Mouse (Mus musculus): ENCODE data around the gene Synpr. TPM values are rescaled to one million over a fixed set of nuclear protein-coding genes. Genes with fewer than 3 reads are reported as not detected.

Gene Synpr
- polyA plus RNA-seq, 1 experiment from 2014 or later, result 0.33 TPM

DNA sequence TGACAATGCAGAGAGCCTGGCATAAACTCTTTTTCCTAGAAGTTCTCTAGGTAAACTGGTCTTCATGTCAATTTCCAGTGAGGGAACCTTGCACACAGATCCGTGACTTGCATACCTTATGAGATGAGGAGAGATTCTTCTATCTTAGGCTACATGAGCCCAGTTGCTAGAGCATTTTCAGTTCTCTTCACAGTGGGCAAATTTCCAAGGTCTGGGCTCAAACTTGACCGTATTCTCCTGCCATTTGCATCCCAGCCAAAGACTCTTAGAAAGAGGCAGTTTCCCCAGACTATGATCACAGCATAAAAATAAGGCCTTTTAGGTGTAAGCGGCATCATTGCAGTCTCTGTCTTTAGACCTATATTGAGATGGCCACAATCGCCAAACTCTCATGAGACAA, 270.1 kb downstream of the Synpr start:
- no peak for ATAC-seq (ENCODE audit: extremely low read depth, insufficient number of reproducible peaks, low FRiP score, low TSS enrichment)
- 79% methylated on average over 4 of the region's 4 CpGs for WGBS
- H3K4me1 ChIP-seq, result no peaks in the 10 kb centered on the region
- H3K4me3 ChIP-seq, result no peak overlapping the region
- no peaks in the 10 kb centered on the region for H3K36me3 ChIP-seq
- no peak overlapping the region for H3K9ac ChIP-seq
- no peak overlapping the region for H3K4me2 ChIP-seq
- H3K9me3 ChIP-seq, result no peaks in the 10 kb centered on the region
- no peak overlapping the region for H3K27ac ChIP-seq (replicated peaks)
- no peaks in the 10 kb centered on the region for H3K27me3 ChIP-seq (replicated peaks)

DNA sequence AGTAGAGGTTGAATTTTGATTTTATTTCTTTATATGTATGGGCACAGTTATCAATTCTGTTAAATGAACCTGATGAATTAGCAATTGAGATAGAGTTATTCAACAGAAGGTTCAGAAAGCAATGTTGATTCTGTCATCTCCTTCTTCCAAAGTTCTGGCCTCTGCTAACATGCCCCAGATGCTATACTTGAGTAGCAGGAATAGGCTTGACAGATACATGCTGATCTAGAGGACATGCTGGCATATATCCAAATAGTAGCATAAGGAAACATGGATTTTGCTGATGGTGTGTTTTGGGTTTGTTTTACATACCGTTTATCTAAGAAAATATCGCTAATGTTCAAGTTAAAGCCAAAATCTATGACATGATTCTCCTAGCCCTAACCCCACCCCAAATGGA, 273.5 kb downstream of the Synpr start:
- Histone ChIP-seq H3K9ac (no peak overlapping the region), H3K4me1 (no peaks in the 10 kb centered on the region), H3K36me3 (no peaks in the 10 kb centered on the region), H3K4me3 (no peak overlapping the region), H3K27ac (replicated peaks) (no peak overlapping the region), H3K27me3 (replicated peaks) (no peaks in the 10 kb centered on the region), H3K9me3 (no peaks in the 10 kb centered on the region), H3K4me2 (no peak overlapping the region)
- 83% methylated on average over 2 of the region's 2 CpGs for WGBS
- ATAC-seq (ENCODE audit: extremely low read depth, insufficient number of reproducible peaks, low FRiP score, low TSS enrichment), result no peak

DNA sequence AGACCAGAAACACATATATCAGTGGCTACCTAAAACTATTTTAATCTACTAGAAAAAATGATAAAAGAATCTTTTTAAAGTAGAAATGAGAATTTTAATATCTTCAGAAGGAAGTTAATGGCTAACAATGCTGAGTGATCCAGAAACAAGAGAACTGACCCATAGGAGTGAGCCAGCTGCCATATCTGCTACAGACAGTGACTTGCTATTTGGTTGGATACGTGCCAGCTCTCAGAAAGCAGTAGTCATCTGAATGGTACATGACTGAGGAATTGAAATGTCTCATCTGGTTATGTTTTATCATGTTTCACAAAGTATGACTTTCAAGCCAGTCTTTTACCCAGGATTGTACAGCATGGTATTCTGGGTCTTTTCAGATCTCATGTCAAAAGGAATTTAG, 282.7 kb downstream of the Synpr start:
- ATAC-seq (ENCODE audit: extremely low read depth, insufficient number of reproducible peaks, low FRiP score, low TSS enrichment), result no peak
- 56% methylated on average over 1 of the region's 1 CpGs for WGBS
- no peak overlapping the region for H3K27ac ChIP-seq (replicated peaks)
- no peaks in the 10 kb centered on the region for H3K27me3 ChIP-seq (replicated peaks)
- no peaks in the 10 kb centered on the region for H3K9me3 ChIP-seq
- H3K4me2 ChIP-seq, result no peak overlapping the region
- no peak overlapping the region for H3K4me3 ChIP-seq
- H3K36me3 ChIP-seq, result no peaks in the 10 kb centered on the region
- H3K9ac ChIP-seq, result no peak overlapping the region
- H3K4me1 ChIP-seq, result no peaks in the 10 kb centered on the region

DNA sequence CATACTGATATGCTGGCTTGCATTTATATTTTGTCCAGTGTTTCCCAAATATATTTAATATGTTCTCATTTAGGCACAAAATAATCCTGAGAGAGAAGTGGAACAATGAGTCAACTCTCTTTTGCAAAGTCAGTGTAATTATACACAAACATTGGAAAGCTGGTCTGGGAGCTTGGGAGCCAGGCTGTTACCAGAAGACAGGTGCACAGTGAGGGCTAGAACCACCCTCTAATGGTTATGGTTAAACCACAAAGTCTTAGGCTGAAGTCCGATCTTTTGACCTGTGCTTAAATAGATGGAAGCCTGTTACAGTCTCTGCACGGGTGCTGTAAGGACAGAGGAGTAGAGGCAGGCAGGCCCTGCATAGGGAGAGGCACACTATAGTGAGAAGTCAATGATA, 283.4 kb downstream of the Synpr start:
- H3K9ac ChIP-seq, result no peak overlapping the region
- ATAC-seq (ENCODE audit: extremely low read depth, insufficient number of reproducible peaks, low FRiP score, low TSS enrichment), result no peak
- no peak overlapping the region for H3K4me3 ChIP-seq
- no peak overlapping the region for H3K4me2 ChIP-seq
- H3K9me3 ChIP-seq, result no peaks in the 10 kb centered on the region
- no peaks in the 10 kb centered on the region for H3K4me1 ChIP-seq
- H3K36me3 ChIP-seq, result no peaks in the 10 kb centered on the region
- H3K27me3 ChIP-seq (replicated peaks), result no peaks in the 10 kb centered on the region
- H3K27ac ChIP-seq (replicated peaks), result no peak overlapping the region
- WGBS, result 67% methylated on average over 2 of the region's 2 CpGs

DNA sequence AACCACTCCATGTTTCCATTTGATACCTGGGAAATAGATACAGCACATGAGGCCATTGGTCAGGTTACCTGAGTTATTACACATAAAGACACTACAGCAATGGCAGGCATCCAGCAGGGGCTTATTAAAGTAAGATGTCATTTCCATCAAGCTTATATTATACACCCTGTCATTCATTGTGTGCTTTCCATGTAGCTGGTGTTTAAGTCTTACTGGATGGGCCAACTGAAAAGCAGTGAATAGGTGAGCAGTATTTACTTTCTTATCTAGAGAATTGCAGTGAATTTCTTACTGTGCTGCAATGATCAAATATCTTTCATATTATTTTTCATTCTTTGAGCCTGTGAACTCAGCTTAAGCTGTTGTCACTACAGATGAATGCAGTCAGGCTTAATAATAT, 287.4 kb downstream of the Synpr start:
- no peak overlapping the region for H3K4me2 ChIP-seq
- ATAC-seq (ENCODE audit: extremely low read depth, insufficient number of reproducible peaks, low FRiP score, low TSS enrichment), result no peak
- no peak overlapping the region for H3K4me3 ChIP-seq
- H3K9ac ChIP-seq, result no peak overlapping the region
- no peaks in the 10 kb centered on the region for H3K4me1 ChIP-seq
- H3K36me3 ChIP-seq, result no peaks in the 10 kb centered on the region
- no peak overlapping the region for H3K27ac ChIP-seq (replicated peaks)
- no peaks in the 10 kb centered on the region for H3K27me3 ChIP-seq (replicated peaks)
- H3K9me3 ChIP-seq, result no peaks in the 10 kb centered on the region

DNA sequence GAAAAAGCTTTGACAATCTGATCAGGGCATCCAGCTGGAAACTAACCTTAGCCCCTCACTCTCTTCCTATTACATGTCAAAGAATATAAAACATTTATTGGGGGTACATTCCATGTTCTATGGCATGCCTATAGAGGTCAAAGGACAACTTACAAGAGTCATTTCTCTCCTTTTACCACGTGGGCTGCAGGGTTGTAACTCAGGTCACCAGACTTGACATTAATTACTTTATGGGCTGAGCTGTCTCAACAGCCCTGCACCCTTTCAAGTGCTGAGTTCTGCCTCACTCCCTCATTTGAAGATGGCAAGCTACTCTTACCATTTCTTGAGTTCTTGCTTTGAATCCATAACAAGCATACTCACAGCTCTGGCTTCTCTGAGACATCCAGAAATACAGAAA, 287.9 kb downstream of the Synpr start:
- Histone ChIP-seq H3K9ac (no peak overlapping the region), H3K9me3 (no peaks in the 10 kb centered on the region), H3K4me2 (no peak overlapping the region), H3K36me3 (no peaks in the 10 kb centered on the region), H3K27ac (replicated peaks) (no peak overlapping the region), H3K4me3 (no peak overlapping the region), H3K27me3 (replicated peaks) (no peaks in the 10 kb centered on the region), H3K4me1 (no peaks in the 10 kb centered on the region)
- 26% methylated on average over 1 of the region's 1 CpGs for WGBS
- ATAC-seq (ENCODE audit: extremely low read depth, insufficient number of reproducible peaks, low FRiP score, low TSS enrichment), result no peak

DNA sequence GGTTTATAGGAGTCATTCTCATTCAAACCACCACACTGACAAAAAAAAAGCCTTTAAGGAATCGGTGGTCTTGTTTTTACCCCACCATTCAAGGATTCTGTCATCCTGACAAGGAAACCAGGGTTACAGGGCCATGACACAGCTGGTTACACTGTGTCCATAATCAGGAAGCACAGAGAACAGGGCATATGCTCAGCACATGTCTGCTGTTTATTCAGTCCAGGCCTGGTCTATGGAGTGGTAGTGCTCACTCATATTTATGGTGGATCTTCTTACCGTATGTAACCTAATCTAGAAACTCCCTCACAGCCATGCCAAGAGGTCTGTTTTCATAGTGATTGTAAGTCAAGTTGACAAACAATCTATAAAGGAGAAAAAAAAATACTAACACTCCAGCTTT, 293.5 kb downstream of the Synpr start:
- no peak overlapping the region for H3K9ac ChIP-seq
- H3K4me3 ChIP-seq, result no peak overlapping the region
- no peaks in the 10 kb centered on the region for H3K36me3 ChIP-seq
- 63% methylated on average over 2 of the region's 2 CpGs for WGBS
- no peak overlapping the region for H3K4me2 ChIP-seq
- no peak overlapping the region for H3K27ac ChIP-seq (replicated peaks)
- no peaks in the 10 kb centered on the region for H3K27me3 ChIP-seq (replicated peaks)
- no peaks in the 10 kb centered on the region for H3K4me1 ChIP-seq
- no peak for ATAC-seq (ENCODE audit: extremely low read depth, insufficient number of reproducible peaks, low FRiP score, low TSS enrichment)
- H3K9me3 ChIP-seq, result no peaks in the 10 kb centered on the region

DNA sequence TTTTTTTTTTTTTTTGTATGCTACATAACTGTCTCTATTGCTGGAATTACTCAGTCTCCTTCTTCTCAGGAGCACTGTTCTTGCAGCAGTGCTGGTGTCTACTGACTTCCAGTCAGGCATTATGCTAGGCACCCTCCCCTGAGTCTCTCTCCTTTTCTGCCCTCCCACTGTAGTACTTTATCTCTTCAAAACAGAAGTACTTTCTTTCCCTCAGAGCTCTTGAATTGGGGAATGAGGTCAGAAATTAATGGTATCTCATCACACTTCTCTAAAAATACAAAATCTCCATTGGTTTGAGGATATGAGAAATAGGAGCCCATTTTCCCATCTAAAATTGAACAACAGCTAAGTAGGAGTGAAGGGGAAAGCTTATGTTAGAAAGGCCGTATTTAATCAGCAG, 294.2 kb downstream of the Synpr start:
- no peak for ATAC-seq (ENCODE audit: extremely low read depth, insufficient number of reproducible peaks, low FRiP score, low TSS enrichment)
- Histone ChIP-seq H3K27ac (replicated peaks) (no peak overlapping the region), H3K9ac (no peak overlapping the region), H3K36me3 (no peaks in the 10 kb centered on the region), H3K4me1 (no peaks in the 10 kb centered on the region), H3K4me3 (no peak overlapping the region), H3K27me3 (replicated peaks) (no peaks in the 10 kb centered on the region), H3K9me3 (no peaks in the 10 kb centered on the region), H3K4me2 (no peak overlapping the region)
- 72% methylated on average over 1 of the region's 1 CpGs for WGBS

DNA sequence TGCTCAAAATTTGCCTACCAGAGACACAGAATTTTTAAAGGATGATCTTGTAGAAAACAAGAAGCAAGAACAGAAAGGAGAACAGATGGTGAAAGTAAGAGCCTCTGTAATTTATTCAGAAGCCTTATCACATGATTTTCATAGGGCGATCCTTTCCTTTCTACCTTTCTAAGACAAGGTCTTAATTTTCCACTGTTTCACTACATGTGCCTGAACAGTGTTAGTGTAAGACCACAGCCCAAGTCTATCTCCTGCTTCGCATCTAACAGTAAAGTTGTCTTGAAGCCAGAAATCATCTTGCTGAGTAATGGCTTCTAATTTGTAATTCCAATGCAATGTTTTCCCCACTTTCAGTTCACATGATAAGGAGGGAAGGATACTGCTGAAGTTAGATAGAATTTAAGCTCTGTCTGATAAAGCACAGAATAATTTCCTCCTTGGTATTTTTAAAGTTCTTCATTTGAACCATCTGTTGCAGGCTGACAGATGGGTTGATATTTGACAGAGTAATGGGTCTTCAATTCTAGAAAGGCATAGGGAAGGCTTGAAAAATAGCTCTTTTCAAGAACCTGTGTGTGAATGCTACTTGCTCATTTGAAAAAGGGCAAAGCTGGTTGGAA, 308.9 kb downstream of the Synpr start:
- H3K27me3 ChIP-seq (replicated peaks), result no peaks in the 10 kb centered on the region
- no peaks in the 10 kb centered on the region for H3K4me1 ChIP-seq
- no peak overlapping the region for H3K4me2 ChIP-seq
- no peaks in the 10 kb centered on the region for H3K9me3 ChIP-seq
- no peak overlapping the region for H3K4me3 ChIP-seq
- no peak overlapping the region for H3K9ac ChIP-seq
- no peak for ATAC-seq (ENCODE audit: extremely low read depth, insufficient number of reproducible peaks, low FRiP score, low TSS enrichment)
- 73% methylated on average over 2 of the region's 2 CpGs for WGBS
- no peaks in the 10 kb centered on the region for H3K36me3 ChIP-seq
- no peak overlapping the region for H3K27ac ChIP-seq (replicated peaks)

DNA sequence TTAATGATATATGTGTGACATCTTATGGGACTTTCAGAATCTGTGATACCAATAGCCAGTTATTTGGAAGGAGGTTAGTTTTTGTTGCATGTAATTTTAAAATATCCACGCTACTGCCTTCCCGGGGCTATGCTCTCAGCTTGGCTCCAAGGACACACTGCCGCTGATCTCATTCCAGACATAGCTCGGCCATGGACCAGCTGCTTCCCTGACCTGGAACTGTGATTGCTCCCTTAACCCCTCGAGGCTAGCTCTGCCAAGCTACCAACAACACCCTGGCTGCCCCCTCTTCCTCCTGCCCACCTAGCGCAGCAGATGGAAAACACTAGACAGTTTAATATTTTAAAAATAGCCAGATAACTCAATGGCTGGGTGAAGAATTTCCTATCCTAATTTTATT, 311.7 kb downstream of the Synpr start:
- Histone ChIP-seq H3K36me3 (no peaks in the 10 kb centered on the region), H3K4me3 (no peak overlapping the region), H3K9ac (no peak overlapping the region), H3K27ac (replicated peaks) (no peak overlapping the region), H3K4me1 (no peaks in the 10 kb centered on the region), H3K27me3 (replicated peaks) (no peaks in the 10 kb centered on the region), H3K9me3 (no peaks in the 10 kb centered on the region), H3K4me2 (no peak overlapping the region)
- no peak for ATAC-seq (ENCODE audit: extremely low read depth, insufficient number of reproducible peaks, low FRiP score, low TSS enrichment)
- WGBS, result 37% methylated on average over 6 of the region's 6 CpGs

DNA sequence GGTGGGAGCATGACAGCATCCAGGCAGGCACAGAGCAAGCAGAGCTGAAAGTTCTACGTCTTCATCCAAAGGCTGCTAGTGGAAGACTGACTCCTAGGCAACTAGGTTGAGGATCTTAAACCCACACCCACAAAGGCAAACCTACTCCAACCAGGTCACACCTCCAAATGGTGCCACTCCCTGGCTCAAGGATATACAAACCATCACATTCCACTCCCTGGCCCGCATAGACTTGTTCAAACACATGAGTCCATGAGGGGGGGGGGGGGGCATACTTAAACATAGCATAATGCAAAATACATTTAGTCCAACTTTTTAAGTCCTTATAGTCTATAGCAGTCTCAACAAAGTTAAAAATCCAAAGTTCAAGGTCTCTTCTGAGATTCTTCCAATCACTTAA, 312.6 kb downstream of the Synpr start:
- H3K27me3 ChIP-seq (replicated peaks), result no peaks in the 10 kb centered on the region

DNA sequence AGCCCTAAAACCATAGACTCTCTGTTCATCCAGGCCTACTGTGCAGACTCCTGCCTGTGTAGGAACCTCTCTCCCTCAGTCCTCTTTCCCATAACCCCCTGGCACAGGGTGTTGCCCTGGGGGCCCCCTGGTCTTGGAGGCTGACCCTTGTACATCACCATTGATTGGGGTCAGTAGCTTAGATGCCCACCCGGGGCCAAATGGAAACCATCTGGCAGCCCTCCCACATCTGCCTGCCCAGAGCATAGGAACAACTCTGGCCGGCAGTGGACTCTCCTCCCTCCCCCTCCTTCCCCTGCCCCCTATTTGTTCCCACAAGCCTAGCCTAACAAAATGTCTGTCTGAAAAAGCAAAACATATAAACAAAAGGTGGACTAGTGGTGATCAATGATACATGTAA, 336.0 kb downstream of the Synpr start:
- Histone ChIP-seq H3K27me3 (replicated peaks) (no peaks in the 10 kb centered on the region), H3K4me3 (no peak overlapping the region), H3K4me2 (no peak overlapping the region), H3K27ac (replicated peaks) (no peak overlapping the region), H3K4me1 (no peaks in the 10 kb centered on the region), H3K36me3 (no peaks in the 10 kb centered on the region), H3K9me3 (0 out of 2 replicates have a peak, but pooled peaks cover 2% of the 10 kb centered on the region), H3K9ac (no peak overlapping the region)
- 37% methylated on average over 2 of the region's 2 CpGs for WGBS
- no peak for ATAC-seq (ENCODE audit: extremely low read depth, insufficient number of reproducible peaks, low FRiP score, low TSS enrichment)

More for the DNA sequence above, 312.6 kb downstream of the Synpr start:
- Histone ChIP-seq H3K27ac (replicated peaks) (no peak overlapping the region), H3K36me3 (no peaks in the 10 kb centered on the region), H3K4me1 (no peaks in the 10 kb centered on the region), H3K4me2 (no peak overlapping the region), H3K9me3 (no peaks in the 10 kb centered on the region), H3K9ac (no peak overlapping the region), H3K4me3 (no peak overlapping the region)
- ATAC-seq (ENCODE audit: extremely low read depth, insufficient number of reproducible peaks, low FRiP score, low TSS enrichment), result no peak
- 74% methylated on average over 2 of the region's 2 CpGs for WGBS
